Mouse (Mus musculus) thymus, adult 2 months (tissue): ENCODE data around the gene Gria1. TPM values are rescaled to one million over a fixed set of nuclear protein-coding genes. Genes with fewer than 3 reads are reported as not detected.

Experiments
- DNase-seq: peaks from one replicate; pipeline ENCODE4 v3.0.0; 2021
- H3K27ac ChIP-seq: fragments of 200-500 bp; 2 replicates; pipeline ENCODE4 v1.5.1; 2012; ENCODE audit warnings: low read length, control low read depth; ENCODE audit not compliant: control insufficient read depth, insufficient read depth
- H3K27me3 ChIP-seq: fragments of 200-500 bp; 2 replicates; pipeline ENCODE4 v1.6.1; 2012; ENCODE audit warnings: mild to moderate bottlenecking, low read length, moderate library complexity, mixed read lengths; ENCODE audit not compliant: control insufficient read depth, insufficient read depth
- H3K36me3 ChIP-seq: fragments of 200-500 bp; 2 replicates; pipeline ENCODE4 v1.6.1; 2012; ENCODE audit warnings: mild to moderate bottlenecking, low read length, moderate library complexity; ENCODE audit not compliant: control insufficient read depth, insufficient read depth
- H3K4me1 ChIP-seq: fragments of 200-500 bp; replicated peaks from 2 replicates; pipeline ENCODE4 v1.6.1; 2012; ENCODE audit warnings: low read length; ENCODE audit not compliant: control insufficient read depth, insufficient read depth
- H3K4me3 ChIP-seq: fragments of 200-500 bp; 2 replicates; pipeline ENCODE4 v1.5.1; 2012; ENCODE audit warnings: mild to moderate bottlenecking, low read length, control low read depth, moderate library complexity; ENCODE audit not compliant: control insufficient read depth, insufficient read depth
- CTCF ChIP-seq: fragments of 200-500 bp; IDR thresholded peaks from 2 replicates; pipeline ENCODE4 v1.5.1; 2012; ENCODE audit warnings: mild to moderate bottlenecking, control low read depth, low read length, moderate library complexity, borderline replicate concordance; ENCODE audit not compliant: control insufficient read depth, poor library complexity, insufficient read depth; ENCODE audit errors: extremely low read depth
- POLR2A ChIP-seq: fragments of 200-500 bp; IDR thresholded peaks from 2 replicates; pipeline ENCODE4 v1.6.1; 2012; ENCODE audit warnings: mild to moderate bottlenecking, low read length, control low read depth, moderate library complexity; ENCODE audit not compliant: control insufficient read depth, poor library complexity, insufficient read depth; ENCODE audit errors: extremely low read depth
- WGBS: fragments of 180-500 bp; shearing (Covaris S2); methylation state at CpG from one replicate; pipeline ENCODE4 v1.1.7; 2018; 5-methylcytosine and 5-hydroxymethylcytosine counted together
- polyA plus RNA-seq: library from polyadenylated mRNA; depleted of rRNA; stranded (reverse); fragments of >200 nt; gene quantifications from 2 replicates; pipeline ENCODE4 v1.2.3, GENCODE M21; 2012

The Gria1 gene
- polyA plus RNA-seq, 1 experiment: 0.05 TPM

DNA sequence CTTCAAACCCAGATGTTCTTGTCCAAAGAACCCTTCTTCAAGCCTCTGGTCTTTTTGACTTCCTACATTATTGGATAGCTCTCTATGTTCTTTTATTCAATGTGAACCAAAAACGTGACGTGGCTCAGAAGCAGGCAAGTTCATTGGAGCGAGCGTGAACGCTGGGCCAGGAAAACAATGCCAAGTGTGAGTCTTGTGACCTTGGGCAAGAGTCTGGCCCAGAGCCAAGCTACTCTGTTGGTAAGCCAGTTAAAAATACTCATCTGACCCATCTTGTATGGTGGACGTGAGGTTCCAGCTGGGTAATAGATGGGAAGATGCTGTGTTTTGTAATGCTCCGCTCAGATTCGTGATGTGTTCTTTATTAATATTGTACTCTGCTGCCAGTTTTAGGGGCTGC lies 101.2 kb downstream of the Gria1 start:
- WGBS: 93% methylated on average over 8 of the region's 8 CpGs
- no peak for DNase-seq
- Histone ChIP-seq H3K4me1 (no peaks in the 10 kb centered on the region), H3K27ac (no peak overlapping the region), H3K36me3 (no peaks in the 10 kb centered on the region), H3K4me3 (no peak overlapping the region), H3K27me3 (no peaks in the 10 kb centered on the region)
- TF ChIP-seq POLR2A: no peak
- no peak for TF ChIP-seq CTCF

DNA sequence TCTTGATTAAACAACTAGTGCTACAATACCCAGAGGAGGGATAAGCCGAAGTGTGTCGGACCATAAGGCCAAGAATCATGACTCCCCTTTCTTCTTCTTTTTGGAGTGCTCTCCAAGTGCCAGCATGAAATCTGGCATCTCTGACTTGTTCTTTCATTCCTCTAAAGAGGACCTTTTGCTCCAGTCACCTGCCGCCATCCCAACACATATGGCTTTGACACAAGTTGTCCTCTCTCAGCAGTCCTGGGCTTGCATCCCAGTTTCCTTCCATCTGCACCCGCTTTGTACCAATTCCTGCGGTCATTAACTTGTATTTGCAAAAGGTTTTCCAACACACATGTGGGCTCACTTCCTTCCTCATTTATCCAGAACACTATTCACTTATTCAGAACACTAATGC lies 103.2 kb downstream of the Gria1 start:
- WGBS: 86% methylated on average over 5 of the region's 5 CpGs

DNA sequence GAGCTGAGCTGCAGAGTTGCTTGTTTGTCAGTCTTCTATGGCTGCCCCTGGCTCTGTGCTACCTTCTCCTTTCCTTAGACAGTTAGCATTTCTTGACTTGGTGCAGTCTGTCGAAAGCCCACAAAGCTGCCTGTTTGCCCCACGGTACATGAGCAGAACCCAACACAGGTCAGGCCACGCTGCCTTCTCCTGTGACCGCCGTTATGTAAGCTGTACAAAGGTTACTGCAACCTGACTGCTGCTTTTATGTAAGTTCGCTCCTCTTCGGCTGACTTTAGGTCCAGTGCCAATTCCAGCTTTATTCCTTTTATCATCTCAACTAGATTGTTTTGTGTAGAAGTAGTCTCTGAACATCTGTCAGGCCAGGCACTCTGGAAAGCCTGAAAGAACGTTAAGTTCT lies 115.9 kb downstream of the Gria1 start:
- Histone ChIP-seq H3K27me3 (no peaks in the 10 kb centered on the region), H3K27ac (no peak overlapping the region), H3K36me3 (no peaks in the 10 kb centered on the region), H3K4me3 (no peak overlapping the region), H3K4me1 (no peaks in the 10 kb centered on the region)
- TF ChIP-seq CTCF (no peak), POLR2A (no peak)
- DNase-seq: no peak
- 89% methylated on average over 8 of the region's 8 CpGs for WGBS

More for the DNA sequence above, 103.2 kb downstream of the Gria1 start:
- H3K27ac ChIP-seq: no peak overlapping the region
- H3K36me3 ChIP-seq: no peaks in the 10 kb centered on the region
- H3K27me3 ChIP-seq: no peaks in the 10 kb centered on the region
- no peak for TF ChIP-seq CTCF
- TF ChIP-seq POLR2A: no peak
- DNase-seq: no peak
- no peak overlapping the region for H3K4me3 ChIP-seq
- H3K4me1 ChIP-seq: no peaks in the 10 kb centered on the region

DNA sequence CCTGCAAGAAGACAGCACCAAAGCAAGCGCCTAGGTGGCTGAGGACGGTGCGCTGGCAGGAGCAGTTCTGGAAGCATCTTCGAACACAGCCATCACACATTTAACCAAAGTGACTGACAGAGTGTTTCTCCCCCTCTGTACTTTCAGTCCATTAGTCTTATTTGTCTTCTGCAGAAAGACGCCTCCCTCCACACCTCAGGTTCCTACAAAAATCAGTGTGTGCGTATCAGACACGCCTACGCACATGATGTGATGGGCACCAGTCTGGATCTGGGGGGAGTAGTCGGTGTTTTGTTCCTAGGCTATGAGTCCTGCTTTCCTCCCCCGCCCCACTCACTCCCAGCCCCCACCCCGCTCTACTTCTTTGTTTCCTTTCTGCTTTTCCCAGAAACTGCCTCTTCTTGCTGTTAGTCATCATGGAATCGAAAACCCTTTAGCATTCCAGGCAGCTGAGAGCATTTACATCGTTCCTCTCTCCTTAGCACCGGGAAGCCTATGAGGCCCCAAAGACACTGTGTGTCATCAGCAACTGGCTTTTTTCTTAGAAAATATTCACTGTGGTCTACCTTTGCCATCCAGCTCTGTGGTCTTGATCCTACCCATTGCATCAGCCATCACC lies 129.1 kb downstream of the Gria1 start:
- H3K27ac ChIP-seq: no peak overlapping the region
- TF ChIP-seq CTCF (no peak), POLR2A (no peak)
- H3K4me3 ChIP-seq: no peak overlapping the region

DNA sequence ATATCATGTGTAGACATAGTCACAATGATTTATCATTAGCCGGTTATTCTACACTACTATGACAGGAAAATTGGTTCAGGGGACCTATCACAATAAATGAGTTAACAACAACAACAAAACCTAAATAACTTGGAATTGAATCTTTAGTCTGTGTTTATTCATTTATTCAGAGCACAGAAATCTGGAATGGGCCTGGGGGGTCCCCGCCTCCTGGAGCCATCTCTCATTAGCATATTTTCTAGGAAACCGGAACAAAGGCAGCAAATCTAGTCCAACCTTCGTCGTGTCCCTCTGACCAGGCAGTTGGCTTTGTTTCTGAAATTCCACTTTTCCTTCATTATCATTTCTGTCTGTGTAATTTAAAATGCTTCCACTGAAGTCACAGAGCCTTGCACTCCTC lies 132.5 kb downstream of the Gria1 start:
- Histone ChIP-seq H3K4me1 (no peaks in the 10 kb centered on the region), H3K27ac (no peak overlapping the region), H3K4me3 (no peak overlapping the region), H3K36me3 (no peaks in the 10 kb centered on the region), H3K27me3 (no peaks in the 10 kb centered on the region)
- TF ChIP-seq CTCF (no peak), POLR2A (no peak)
- WGBS: 92% methylated on average over 5 of the region's 5 CpGs
- no peak for DNase-seq

More for the DNA sequence above, 129.1 kb downstream of the Gria1 start:
- DNase-seq: no peak
- Histone ChIP-seq H3K27me3 (no peaks in the 10 kb centered on the region), H3K36me3 (no peaks in the 10 kb centered on the region), H3K4me1 (no peaks in the 10 kb centered on the region)
- 91% methylated on average over 14 of the region's 14 CpGs for WGBS

DNA sequence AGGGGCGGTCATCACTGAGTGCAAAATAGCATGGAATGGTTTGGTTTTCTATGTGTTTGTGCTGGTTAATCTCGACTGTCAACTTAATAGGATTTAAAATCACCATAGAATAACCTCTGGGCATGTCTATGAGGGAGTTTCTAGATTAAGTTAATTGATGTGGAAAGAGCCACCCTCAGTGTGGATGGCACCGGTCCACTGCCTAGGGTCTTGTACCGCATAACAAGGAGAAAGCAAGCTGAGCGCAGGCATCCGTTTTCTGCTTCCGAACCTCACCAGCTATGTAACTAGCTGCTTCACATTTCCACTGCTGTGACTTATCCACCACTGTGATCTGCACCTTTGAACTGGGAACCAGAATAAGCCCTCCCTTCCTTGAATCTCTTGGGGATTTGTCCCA lies 134.0 kb downstream of the Gria1 start:
- H3K27me3 ChIP-seq: no peaks in the 10 kb centered on the region
- H3K36me3 ChIP-seq: no peaks in the 10 kb centered on the region
- H3K4me3 ChIP-seq: no peak overlapping the region
- no peaks in the 10 kb centered on the region for H3K4me1 ChIP-seq
- DNase-seq: no peak
- 89% methylated on average over 7 of the region's 7 CpGs for WGBS
- H3K27ac ChIP-seq: no peak overlapping the region
- no peak for TF ChIP-seq CTCF
- TF ChIP-seq POLR2A: no peak

DNA sequence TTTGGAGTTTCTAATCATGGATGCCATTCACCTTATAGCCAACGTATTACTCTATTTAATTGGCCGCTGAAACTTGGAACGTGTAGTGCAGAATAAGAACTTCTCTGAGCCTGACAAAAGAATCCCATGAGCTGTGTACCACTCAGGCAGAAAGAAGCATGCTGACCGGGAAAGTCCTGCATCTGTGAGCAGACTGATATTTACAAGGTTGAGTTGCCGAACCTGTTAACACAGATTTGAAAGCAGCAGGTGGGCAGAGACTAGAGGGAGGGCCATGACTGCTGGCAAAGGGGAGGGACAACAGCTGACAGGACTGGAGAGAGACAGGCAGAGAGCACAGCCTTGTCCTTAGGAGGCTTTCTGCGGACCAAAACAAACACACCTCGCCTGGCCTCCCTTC lies 134.5 kb downstream of the Gria1 start:
- no peaks in the 10 kb centered on the region for H3K4me1 ChIP-seq
- no peaks in the 10 kb centered on the region for H3K36me3 ChIP-seq
- H3K4me3 ChIP-seq: no peak overlapping the region
- WGBS: 70% methylated on average over 7 of the region's 7 CpGs
- H3K27ac ChIP-seq: no peak overlapping the region
- H3K27me3 ChIP-seq: no peaks in the 10 kb centered on the region
- no peak for TF ChIP-seq CTCF
- no peak for TF ChIP-seq POLR2A
- DNase-seq: no peak

DNA sequence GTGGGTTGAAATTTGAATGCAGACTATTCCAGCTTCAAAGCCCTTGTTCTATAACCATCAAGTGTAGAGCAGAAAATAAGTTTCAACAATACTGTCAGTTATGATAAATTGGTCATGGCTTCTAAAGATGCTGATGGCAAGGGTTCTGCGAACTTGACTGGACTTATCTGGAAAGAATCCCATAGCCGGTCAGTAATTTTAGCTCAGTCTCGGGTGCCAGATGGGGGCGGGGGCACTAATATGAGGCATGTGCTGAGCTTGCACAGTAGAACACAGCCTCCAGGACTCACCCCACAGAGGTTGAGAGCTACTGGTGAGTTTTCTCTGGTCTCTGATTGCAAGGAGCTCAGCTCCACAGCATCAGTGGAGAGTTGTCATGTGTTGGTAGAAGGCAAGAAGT lies 140.5 kb downstream of the Gria1 start:
- no peak overlapping the region for H3K27ac ChIP-seq
- 89% methylated on average over 4 of the region's 4 CpGs for WGBS
- no peaks in the 10 kb centered on the region for H3K36me3 ChIP-seq

More for the DNA sequence above, 140.5 kb downstream of the Gria1 start:
- H3K4me3 ChIP-seq: no peak overlapping the region
- DNase-seq: no peak
- TF ChIP-seq POLR2A (no peak), CTCF (no peak)
- no peaks in the 10 kb centered on the region for H3K4me1 ChIP-seq
- H3K27me3 ChIP-seq: no peaks in the 10 kb centered on the region
